Mouse (Mus musculus) ES-E14 (cell line): ENCODE measurements around the gene Tgfb1. TPM values are rescaled to one million over a fixed set of nuclear protein-coding genes. Genes with fewer than 3 reads are reported as not detected.
"Not testable (repeated sequence)": the region's sequence is repeated elsewhere in the genome, so short reads cannot be mapped to it uniquely, and the experiment has no call there.

Source experiments
- DNase-seq: peaks from one replicate; pipeline ENCODE4 v3.0.0-alpha.2; 2013; ENCODE audit warnings: low read depth, low spot score
- H3K27ac ChIP-seq: 2 replicates; pipeline ENCODE4 v1.5.1; 2012; ENCODE audit warnings: low read depth, mild to moderate bottlenecking, low read length, moderate library complexity, mixed read lengths; ENCODE audit not compliant: poor library complexity, insufficient read depth, severe bottlenecking
- H3K36me3 ChIP-seq: 2 replicates; pipeline ENCODE4 v1.6.1; 2012; ENCODE audit warnings: mild to moderate bottlenecking, low read length, moderate library complexity, mixed read lengths; ENCODE audit not compliant: control insufficient read depth, poor library complexity, insufficient read depth, severe bottlenecking
- H3K4me1 ChIP-seq, 2 experiments: fragments of 150-350 bp in 1 of 2; sonication (generic) in 1 of 2; 2 replicates each; pipeline ENCODE4 v1.6.1; 2012; ENCODE audit warnings: low read length in 2 of 2, mild to moderate bottlenecking in 1 of 2, mixed read lengths in 1 of 2; ENCODE audit not compliant: control insufficient read depth in 2 of 2, insufficient read depth in 2 of 2, poor library complexity in 1 of 2
- H3K4me3 ChIP-seq, 2 experiments: fragments of 150-350 bp in 1 of 2; sonication (generic) in 1 of 2; 2 replicates each; pipeline ENCODE4 v1.5.1; 2012; ENCODE audit warnings: low read length in 2 of 2, low read depth in 1 of 2, mild to moderate bottlenecking in 1 of 2, mixed read lengths in 1 of 2; ENCODE audit not compliant: insufficient read depth in 1 of 2, poor library complexity in 1 of 2, severe bottlenecking in 1 of 2
- H3K9ac ChIP-seq: 2 replicates; pipeline ENCODE4 v1.6.1; 2012; ENCODE audit warnings: low read depth, mild to moderate bottlenecking, low read length, mixed read lengths; ENCODE audit not compliant: poor library complexity, insufficient read depth, severe bottlenecking
- H3K9me3 ChIP-seq: fragments of 150-350 bp; sonication (generic); 2 replicates; pipeline ENCODE4 v1.6.1; 2012; ENCODE audit warnings: low read depth, mild to moderate bottlenecking, low read length; ENCODE audit not compliant: control insufficient read depth, insufficient read depth
- CHD2 ChIP-seq: IDR thresholded peaks from 2 replicates; pipeline ENCODE4 v1.6.1; 2014; ENCODE audit warnings: mild to moderate bottlenecking, low read depth, low read length, inconsistent platforms
- HCFC1 ChIP-seq: IDR thresholded peaks from 2 replicates; pipeline ENCODE4 v1.6.1; 2012; ENCODE audit warnings: low read length, inconsistent platforms, borderline replicate concordance; ENCODE audit not compliant: insufficient read depth
- MAFK ChIP-seq: IDR thresholded peaks from 2 replicates; pipeline ENCODE4 v1.6.1; 2014; ENCODE audit warnings: mild to moderate bottlenecking, low read depth, low read length, inconsistent platforms; ENCODE audit not compliant: insufficient read depth
- ZC3H11A ChIP-seq: IDR thresholded peaks from 2 replicates; pipeline ENCODE4 v1.6.1; 2012; ENCODE audit warnings: low read depth, mild to moderate bottlenecking, inconsistent platforms, low read length, borderline replicate concordance
- ZNF384 ChIP-seq: IDR thresholded peaks from 2 replicates; pipeline ENCODE4 v1.6.1; 2012; ENCODE audit warnings: low read depth, low read length, inconsistent platforms
- in situ Hi-C, 2 experiments: fragments of 600-800 bp; cut with MboI; formaldehyde crosslinking; loops; one replicate each; pipeline ENCODE4 v1.15.1; 2025; ENCODE audit warnings: low sequenced_read_pairs in 2 of 2, inconsistent platforms in 1 of 2; ENCODE audit not compliant: unreplicated experiment in 2 of 2
- total RNA-seq: library from RNA; depleted of rRNA; stranded (reverse); fragments of 300-350 nt; gene quantifications from 2 replicates; pipeline ENCODE4 v1.2.3, GENCODE M21; 2012

The Tgfb1 gene
- total RNA-seq, 1 experiment, result 7.1 TPM

DNA sequence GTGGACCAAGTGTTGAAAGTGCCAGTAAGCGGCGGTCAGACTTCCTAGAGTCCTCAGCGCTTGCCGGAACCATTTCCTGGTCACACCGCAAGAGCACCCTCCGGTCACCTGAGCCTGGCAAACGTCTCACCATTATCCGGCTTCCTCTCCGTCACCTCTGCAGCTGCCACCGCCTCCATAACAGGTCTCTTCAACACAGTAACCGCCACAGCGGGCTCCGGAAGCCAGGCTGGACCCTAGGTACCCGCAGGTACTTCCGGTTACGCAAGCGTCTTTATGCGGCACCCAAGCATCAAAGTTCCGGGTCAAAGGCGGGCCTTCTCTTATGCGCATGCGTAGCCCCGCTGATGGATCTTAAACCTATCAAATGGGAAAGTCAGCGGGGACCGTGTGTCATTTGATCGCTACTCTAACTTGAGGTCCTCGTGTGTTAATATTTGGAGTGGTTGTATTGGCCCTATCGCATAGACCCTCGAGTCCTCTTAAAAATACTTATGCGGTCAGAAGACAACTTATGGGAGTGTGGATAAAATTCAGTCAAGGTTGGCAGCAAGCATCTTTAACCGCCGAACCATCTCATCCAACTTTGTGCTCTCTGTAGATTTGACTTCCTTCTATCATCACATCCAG is 32.1 kb downstream of the Tgfb1 start, which contains the start of gene Ccdc97:
TSS of gene Ccdc97 (minus strand) at position 301 of the 630 bp plus-strand sequence.
- peak; percentile 95 for DNase-seq
- Histone ChIP-seq H3K4me1 (peaks cover 0 to 3% of the 10 kb centered on the region in 2 experiments; a peak in 1 of 4 replicates), H3K27ac (peak within 1 kb of the TSS; percentile 67; the same call in 1 of the 2 replicates), H3K36me3 (peaks cover 47% of the 10 kb centered on the region), H3K9ac (peak within 1 kb of the TSS; percentile 91), H3K4me3 (peak within 1 kb of the TSS; percentile 92 to 93), H3K9me3 (no peaks in the 10 kb centered on the region)
- in situ Hi-C loops, result no loop called here
- peak; percentile 47; the same call in 1 of the 2 replicates for TF ChIP-seq HCFC1
- no peak for TF ChIP-seq MAFK

DNA sequence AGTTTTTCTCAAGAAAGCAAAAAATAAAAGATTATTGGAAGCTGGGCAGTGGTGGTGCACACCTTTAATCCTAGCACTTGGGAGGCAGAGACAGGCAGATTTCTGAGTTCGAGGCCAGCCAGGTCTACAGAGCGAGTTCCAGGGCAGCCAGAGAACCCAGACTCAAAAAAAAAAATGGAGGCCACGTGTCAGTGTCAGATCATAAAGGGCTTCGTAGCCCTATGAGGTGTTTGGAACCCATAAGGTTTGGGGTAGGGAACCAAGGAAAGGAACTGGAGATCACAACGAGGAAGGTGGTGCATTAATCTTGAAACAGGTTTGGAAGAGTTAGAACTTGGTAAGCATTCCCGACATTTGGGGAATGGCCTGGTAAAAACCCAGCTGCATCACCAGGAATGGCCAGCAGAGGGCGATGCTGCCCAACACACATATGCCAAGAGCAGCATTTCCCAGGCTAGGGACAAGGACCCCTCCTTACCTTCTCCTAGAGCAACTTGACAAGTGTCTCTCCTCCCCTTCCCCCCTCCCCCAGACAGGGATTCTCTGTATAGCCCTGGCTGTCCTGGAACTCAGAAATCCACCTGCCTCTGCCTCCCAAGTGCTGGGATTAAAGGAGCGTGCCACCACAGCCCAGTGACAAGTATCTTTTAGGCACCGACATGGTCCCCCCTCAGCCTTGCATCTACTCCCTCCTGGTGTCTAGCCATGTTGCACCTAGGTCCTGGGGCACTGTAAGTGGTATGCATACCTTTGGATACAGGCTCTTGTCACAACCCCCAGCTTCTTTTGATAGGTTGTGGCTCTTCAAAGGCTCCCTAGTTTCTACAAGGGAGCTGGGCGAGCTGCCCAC is 33.2 kb downstream of the Tgfb1 start:
- Histone ChIP-seq H3K27ac (no peak overlapping the region), H3K36me3 (peaks cover 47% of the 10 kb centered on the region), H3K4me1 (peaks cover 0 to 3% of the 10 kb centered on the region in 2 experiments; a peak in 1 of 4 replicates), H3K9me3 (no peaks in the 10 kb centered on the region), H3K9ac (peak overlapping the region; percentile 40; the same call in 1 of the 2 replicates), H3K4me3 (no peak overlapping the region)
- DNase-seq, result peak; percentile 75
- TF ChIP-seq MAFK (peak; percentile 26; the same call in 1 of the 2 replicates), ZNF384 (no peak), CHD2 (no peak), HCFC1 (no peak), ZC3H11A (peak; percentile 19; the same call in 1 of the 2 replicates)
- in situ Hi-C loops, result no loop called here

DNA sequence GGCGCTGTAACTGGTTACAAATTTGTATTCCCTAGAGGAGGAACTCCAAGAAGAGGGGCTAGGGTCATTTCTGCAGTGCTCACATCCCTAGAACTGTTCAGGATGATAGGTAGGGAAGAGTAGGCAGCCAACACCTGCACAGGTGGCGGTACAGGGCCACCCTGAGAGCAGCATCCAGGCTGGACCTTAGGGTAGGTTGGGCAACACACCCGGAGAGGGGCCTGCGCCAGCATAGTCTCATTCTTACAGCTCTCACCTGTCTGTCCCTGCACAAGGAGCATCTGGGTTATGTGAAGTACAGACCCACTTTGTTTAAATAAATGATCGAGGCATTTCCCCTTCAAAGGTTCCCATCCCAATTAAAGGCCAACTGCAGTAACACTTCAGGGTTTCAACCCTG is 34.0 kb downstream of the Tgfb1 start:
- TF ChIP-seq MAFK (no peak), ZC3H11A (no peak)
- H3K9ac ChIP-seq, result no peak overlapping the region
- no peaks in the 10 kb centered on the region for H3K9me3 ChIP-seq
- in situ Hi-C loops, result no loop called here
- no peak overlapping the region for H3K27ac ChIP-seq
- no peak for DNase-seq
- peaks cover 43% of the 10 kb centered on the region for H3K36me3 ChIP-seq
- no peak overlapping the region for H3K4me3 ChIP-seq
- peaks cover 0 to 3% of the 10 kb centered on the region in 2 experiments; a peak in 1 of 4 replicates for H3K4me1 ChIP-seq

DNA sequence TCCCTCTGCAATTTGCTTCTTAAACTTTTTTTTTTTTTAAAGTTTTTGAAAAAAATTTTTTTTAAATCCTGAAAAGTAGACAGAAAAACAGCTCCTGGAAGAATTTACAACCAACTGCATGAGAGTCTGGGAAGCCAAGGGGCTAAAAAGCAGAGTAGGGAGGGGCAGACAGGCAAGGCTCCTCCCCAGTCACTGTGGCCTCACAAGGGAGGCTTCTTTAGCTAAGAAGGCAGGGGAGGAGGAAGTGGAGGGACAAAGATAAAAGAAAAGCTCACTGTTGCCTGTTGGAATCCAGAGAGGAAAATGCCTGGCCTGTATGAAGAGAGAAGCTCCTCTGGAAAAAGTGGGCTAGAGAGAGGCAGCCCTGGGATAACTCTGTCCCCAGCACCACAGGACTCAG is 35.0 kb downstream of the Tgfb1 start:
- H3K9me3 ChIP-seq, H3K4me3 ChIP-seq, H3K27ac ChIP-seq, H3K4me1 ChIP-seq, DNase-seq, in situ Hi-C loops, H3K9ac ChIP-seq: not testable (repeated sequence)
- peaks cover 50% of the 10 kb centered on the region for H3K36me3 ChIP-seq

DNA sequence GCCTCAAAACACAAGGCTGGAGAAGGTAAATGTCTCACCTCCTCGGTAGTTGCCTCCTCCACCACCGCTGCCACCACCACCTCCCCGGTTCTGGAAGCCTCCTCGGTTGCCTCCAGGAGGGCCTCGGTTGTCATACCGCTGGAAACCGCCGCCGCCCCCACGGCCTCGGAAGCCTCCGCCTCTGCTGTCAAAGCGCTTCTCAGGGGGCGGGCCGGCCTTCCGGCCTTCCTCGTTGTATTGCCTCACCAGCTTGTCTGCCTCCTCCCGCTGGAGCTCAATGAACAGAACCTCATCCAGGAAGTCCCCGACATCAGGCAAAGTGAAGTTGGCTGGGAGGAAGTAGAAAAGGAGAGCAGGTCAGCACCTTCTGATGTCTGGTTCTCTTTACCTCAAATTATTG is 39.1 kb downstream of the Tgfb1 start:
- in situ Hi-C loops, result no loop called here
- no peak for DNase-seq
- H3K36me3 ChIP-seq, result peaks cover 72% of the 10 kb centered on the region
- H3K4me3 ChIP-seq, result no peak overlapping the region
- H3K27ac ChIP-seq, result no peak overlapping the region
- TF ChIP-seq HCFC1 (no peak), ZNF384 (no peak), CHD2 (no peak), ZC3H11A (no peak), MAFK (no peak)
- no peaks in the 10 kb centered on the region; a peak in 1 of 4 replicates for H3K4me1 ChIP-seq
- H3K9me3 ChIP-seq, result no peaks in the 10 kb centered on the region
- H3K9ac ChIP-seq, result no peak overlapping the region
